Mouse (Mus musculus) ES-E14 (cell line): ENCODE measurements around the gene Vps35l. TPM values are rescaled to one million over a fixed set of nuclear protein-coding genes. Genes with fewer than 3 reads are reported as not detected.

Source experiments
- DNase-seq: peaks from one replicate; pipeline ENCODE4 v3.0.0-alpha.2; 2013; ENCODE audit warnings: low read depth, low spot score
- H3K27ac ChIP-seq: 2 replicates; pipeline ENCODE4 v1.5.1; 2012; ENCODE audit warnings: low read depth, mild to moderate bottlenecking, low read length, moderate library complexity, mixed read lengths; ENCODE audit not compliant: poor library complexity, insufficient read depth, severe bottlenecking
- H3K36me3 ChIP-seq: 2 replicates; pipeline ENCODE4 v1.6.1; 2012; ENCODE audit warnings: mild to moderate bottlenecking, low read length, moderate library complexity, mixed read lengths; ENCODE audit not compliant: control insufficient read depth, poor library complexity, insufficient read depth, severe bottlenecking
- H3K4me1 ChIP-seq, 2 experiments: fragments of 150-350 bp in 1 of 2; sonication (generic) in 1 of 2; 2 replicates each; pipeline ENCODE4 v1.6.1; 2012; ENCODE audit warnings: low read length in 2 of 2, mild to moderate bottlenecking in 1 of 2, mixed read lengths in 1 of 2; ENCODE audit not compliant: control insufficient read depth in 2 of 2, insufficient read depth in 2 of 2, poor library complexity in 1 of 2
- H3K4me3 ChIP-seq, 2 experiments: fragments of 150-350 bp in 1 of 2; sonication (generic) in 1 of 2; 2 replicates each; pipeline ENCODE4 v1.5.1; 2012; ENCODE audit warnings: low read length in 2 of 2, low read depth in 1 of 2, mild to moderate bottlenecking in 1 of 2, mixed read lengths in 1 of 2; ENCODE audit not compliant: insufficient read depth in 1 of 2, poor library complexity in 1 of 2, severe bottlenecking in 1 of 2
- H3K9ac ChIP-seq: 2 replicates; pipeline ENCODE4 v1.6.1; 2012; ENCODE audit warnings: low read depth, mild to moderate bottlenecking, low read length, mixed read lengths; ENCODE audit not compliant: poor library complexity, insufficient read depth, severe bottlenecking
- H3K9me3 ChIP-seq: fragments of 150-350 bp; sonication (generic); 2 replicates; pipeline ENCODE4 v1.6.1; 2012; ENCODE audit warnings: low read depth, mild to moderate bottlenecking, low read length; ENCODE audit not compliant: control insufficient read depth, insufficient read depth
- CHD2 ChIP-seq: IDR thresholded peaks from 2 replicates; pipeline ENCODE4 v1.6.1; 2014; ENCODE audit warnings: mild to moderate bottlenecking, low read depth, low read length, inconsistent platforms
- HCFC1 ChIP-seq: IDR thresholded peaks from 2 replicates; pipeline ENCODE4 v1.6.1; 2012; ENCODE audit warnings: low read length, inconsistent platforms, borderline replicate concordance; ENCODE audit not compliant: insufficient read depth
- MAFK ChIP-seq: IDR thresholded peaks from 2 replicates; pipeline ENCODE4 v1.6.1; 2014; ENCODE audit warnings: mild to moderate bottlenecking, low read depth, low read length, inconsistent platforms; ENCODE audit not compliant: insufficient read depth
- ZC3H11A ChIP-seq: IDR thresholded peaks from 2 replicates; pipeline ENCODE4 v1.6.1; 2012; ENCODE audit warnings: low read depth, mild to moderate bottlenecking, inconsistent platforms, low read length, borderline replicate concordance
- ZNF384 ChIP-seq: IDR thresholded peaks from 2 replicates; pipeline ENCODE4 v1.6.1; 2012; ENCODE audit warnings: low read depth, low read length, inconsistent platforms
- in situ Hi-C, 2 experiments: fragments of 600-800 bp; cut with MboI; formaldehyde crosslinking; loops; one replicate each; pipeline ENCODE4 v1.15.1; 2025; ENCODE audit warnings: low sequenced_read_pairs in 2 of 2, inconsistent platforms in 1 of 2; ENCODE audit not compliant: unreplicated experiment in 2 of 2
- total RNA-seq: library from RNA; depleted of rRNA; stranded (reverse); fragments of 300-350 nt; gene quantifications from 2 replicates; pipeline ENCODE4 v1.2.3, GENCODE M21; 2012

Gene Vps35l
- total RNA-seq, 1 experiment, result 36.8 TPM

DNA sequence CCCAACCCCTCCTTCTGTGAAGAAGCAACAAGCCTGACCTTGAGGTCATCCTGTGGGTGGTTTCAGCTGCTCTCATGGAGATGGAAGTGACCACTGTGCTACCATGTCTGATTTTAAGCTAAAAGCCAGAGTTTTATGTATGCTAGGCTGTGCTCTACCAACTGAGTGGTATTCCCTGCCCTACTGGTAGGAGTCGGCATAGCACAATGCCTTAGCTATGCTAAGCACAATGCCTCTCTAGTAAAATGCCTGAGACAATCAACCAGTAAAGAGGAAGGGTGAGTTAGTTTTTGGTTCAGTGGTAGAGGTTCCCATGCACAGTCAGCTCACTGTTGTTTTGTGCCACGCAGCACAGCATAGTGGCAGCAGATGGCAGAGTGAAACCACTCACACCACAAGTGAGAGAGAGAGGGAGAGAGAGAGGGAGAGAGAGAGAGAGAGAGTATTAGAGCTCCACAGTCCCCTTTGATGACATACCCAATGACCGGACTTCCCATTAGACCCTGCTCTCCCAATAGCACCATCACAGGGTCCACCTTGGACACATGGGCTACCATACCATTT, 139.5 kb downstream of the Vps35l start:
- Histone ChIP-seq H3K9me3 (no peaks in the 10 kb centered on the region), H3K4me3 (no peak overlapping the region), H3K36me3 (no peaks in the 10 kb centered on the region), H3K4me1 (no peaks in the 10 kb centered on the region), H3K9ac (no peak overlapping the region), H3K27ac (no peak overlapping the region)
- no peak for TF ChIP-seq ZNF384
- no peak for TF ChIP-seq HCFC1
- TF ChIP-seq ZC3H11A, result no peak
- no peak for TF ChIP-seq MAFK
- no peak for TF ChIP-seq CHD2
- in situ Hi-C loops, result loop anchor here in 1 of 2 experiments (10.0 kb wide), 1 partner anchor 115 kb away; the partner anchor contains the start of gene Gprc5b
- no peak for DNase-seq

DNA sequence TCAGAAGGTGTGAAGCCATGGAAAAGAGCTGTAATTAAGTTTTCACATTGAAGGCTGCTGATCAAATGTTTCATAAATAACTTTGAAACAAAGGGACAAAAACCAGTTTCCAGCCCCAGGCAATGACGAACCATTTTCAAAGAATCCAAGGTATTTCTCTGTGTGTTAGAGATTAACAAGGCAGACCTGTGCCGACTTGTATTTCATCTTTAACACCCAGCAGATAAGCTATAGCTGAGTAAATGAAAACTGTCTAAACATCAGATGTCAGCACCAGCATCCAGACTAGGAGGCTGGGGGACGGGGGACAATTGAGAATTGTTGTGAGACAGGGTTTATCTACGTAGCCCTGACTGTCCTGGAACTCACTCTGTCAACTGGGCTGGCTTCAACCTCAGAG, 143.9 kb downstream of the Vps35l start:
- TF ChIP-seq ZC3H11A, result no peak
- TF ChIP-seq ZNF384, result no peak
- TF ChIP-seq MAFK, result no peak
- TF ChIP-seq CHD2, result no peak
- Histone ChIP-seq H3K4me1 (peaks cover 2 to 6% of the 10 kb centered on the region in 2 experiments; a peak in 1 of 4 replicates), H3K9me3 (no peaks in the 10 kb centered on the region), H3K9ac (no peak overlapping the region), H3K27ac (no peak overlapping the region), H3K36me3 (no peaks in the 10 kb centered on the region), H3K4me3 (no peak overlapping the region)
- DNase-seq, result no peak
- in situ Hi-C loops, result no loop called here

- H3K4me1 ChIP-seq, result peaks cover 2 to 6% of the 10 kb centered on the region in 2 experiments; a peak in 1 of 4 replicates
- no peak overlapping the region for H3K4me3 ChIP-seq
- H3K9me3 ChIP-seq, result no peaks in the 10 kb centered on the region
- in situ Hi-C loops, result no loop called here
- H3K27ac ChIP-seq, result no peak overlapping the region
- no peaks in the 10 kb centered on the region for H3K36me3 ChIP-seq
- H3K9ac ChIP-seq, result no peak overlapping the region
- no peak for DNase-seq
- TF ChIP-seq CHD2 (no peak), ZNF384 (no peak), MAFK (no peak), ZC3H11A (no peak), HCFC1 (no peak)
Measured at GRCm38 (mm10) chr7:118884969-118885368, 144.9 kb downstream of the Vps35l start.

- in situ Hi-C loops, result no loop called here
- H3K9ac ChIP-seq, result no peak overlapping the region
- peaks cover 2 to 6% of the 10 kb centered on the region in 2 experiments; a peak in 1 of 4 replicates for H3K4me1 ChIP-seq
- H3K9me3 ChIP-seq, result no peaks in the 10 kb centered on the region
- TF ChIP-seq CHD2 (0 out of 2 replicates have a peak, but pooled peaks have one; percentile 55), HCFC1 (no peak)
- H3K4me3 ChIP-seq, result no peak overlapping the region
- DNase-seq, result peak; percentile 39
- no peak overlapping the region; the same call in 1 of the 2 replicates for H3K27ac ChIP-seq
- no peaks in the 10 kb centered on the region for H3K36me3 ChIP-seq
Measured at GRCm38 (mm10) chr7:118887303-118888055, 147.5 kb downstream of the Vps35l start.
